Mouse (Mus musculus) forelimb bud, embryonic 11.5 days (tissue): Measurements from ENCODE around the gene Pafah2.
"Not testable (repeated sequence)": the region's sequence is repeated elsewhere in the genome, so short reads cannot be mapped to it uniquely, and the experiment has no call there.

Source experiments
- DNase-seq: peaks from one replicate; pipeline ENCODE4 v3.0.0-alpha.2; 2012; ENCODE audit warnings: low read depth, low spot score

The Pafah2 gene

GRCm38 (mm10) chr4:134372294-134372747 is 23.8 kb upstream of the Pafah2 start:
- DNase-seq = peak; percentile 60

DNA sequence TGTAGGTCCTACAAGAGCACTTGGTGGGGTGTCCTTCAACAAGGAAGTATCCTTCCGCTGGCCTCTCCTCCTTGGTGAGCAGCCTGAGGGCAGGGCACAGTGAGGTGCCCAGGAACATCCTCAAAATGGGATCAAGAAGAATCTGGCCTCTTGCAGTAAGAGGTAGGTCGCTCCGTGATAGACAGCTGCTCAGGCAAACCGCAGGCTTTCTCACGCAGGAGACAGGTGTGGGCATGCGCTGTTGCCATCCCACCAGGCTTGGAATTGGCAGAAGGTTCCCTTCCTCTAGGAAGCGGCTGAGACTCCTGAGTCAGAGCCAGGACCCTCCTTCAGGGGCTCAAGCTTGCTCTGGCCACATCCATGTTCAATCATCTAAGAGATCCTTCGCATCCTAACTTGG is 22.8 kb upstream of the Pafah2 start:
- no peak for DNase-seq

DNA sequence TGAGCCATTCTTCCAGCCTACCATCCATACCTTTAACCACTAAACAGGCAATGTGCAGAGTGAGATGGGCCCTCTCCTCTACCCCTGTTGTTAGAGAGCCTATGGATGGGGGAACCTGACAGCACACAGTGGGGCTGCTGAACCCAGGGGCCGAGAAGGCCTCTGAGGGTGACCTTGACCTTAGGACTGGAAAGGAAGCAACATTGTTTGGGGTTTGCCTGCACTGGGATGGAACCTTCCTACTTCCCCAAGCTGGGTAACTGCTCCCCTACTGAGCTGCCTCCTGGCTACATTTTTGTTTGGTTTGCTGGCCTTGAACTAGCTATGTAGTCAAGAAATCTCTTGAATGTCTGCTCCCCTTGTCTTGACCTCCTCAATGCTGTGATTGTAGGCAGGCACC is 21.8 kb upstream of the Pafah2 start:
- no peak for DNase-seq

- no peak for DNase-seq
These were observed 18.0 kb upstream of the Pafah2 start for GRCm38 (mm10) chr4:134378089-134378615.

DNA sequence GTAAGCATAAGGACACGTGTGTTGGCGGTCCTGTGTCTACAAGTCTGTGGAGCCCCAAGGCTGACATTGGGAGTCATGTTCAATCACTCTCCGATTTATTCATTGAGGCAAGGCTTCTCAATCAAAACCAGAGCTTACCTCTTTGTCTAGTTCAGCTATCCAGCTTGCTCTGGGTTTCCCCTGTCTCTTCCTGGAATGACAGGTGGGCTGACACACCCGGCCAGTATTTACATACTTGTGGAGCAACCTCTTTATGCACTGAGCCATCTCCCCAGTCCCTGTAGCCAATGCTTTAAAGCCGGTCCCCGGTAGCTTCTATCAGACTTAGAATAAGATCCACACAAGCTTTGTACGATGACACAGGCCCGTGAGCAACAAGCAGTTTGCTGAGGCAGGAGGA is 16.6 kb upstream of the Pafah2 start:
- no peak for DNase-seq

GRCm38 (mm10) chr4:134383750-134384149 is 12.4 kb upstream of the Pafah2 start, which contains the start of gene Extl1:
Gene Extl1, minus strand, starts transcription at chr4:134383850.
- not testable (repeated sequence) for DNase-seq

DNA sequence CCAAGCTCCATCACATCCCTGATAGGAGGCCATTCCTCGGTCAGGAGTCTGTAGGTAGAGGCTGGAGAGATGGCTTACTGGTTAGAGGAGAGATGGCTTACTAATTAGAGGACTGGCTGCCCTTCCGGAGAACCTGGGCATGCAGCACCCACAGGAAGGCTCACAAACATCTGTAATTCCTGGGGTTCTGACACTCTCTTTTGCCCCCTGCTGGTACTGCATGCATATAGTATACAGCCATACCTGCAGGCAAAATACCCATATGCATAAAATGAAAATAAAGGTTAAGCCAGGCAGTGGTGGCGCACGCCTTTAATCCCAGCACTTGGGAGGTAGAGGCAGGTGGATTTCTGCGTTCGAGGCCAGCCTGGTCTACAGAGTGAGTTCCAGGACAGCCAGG is 8.9 kb upstream of the Pafah2 start:
- no peak for DNase-seq

GRCm38 (mm10) chr4:134388397-134388796 is 7.7 kb upstream of the Pafah2 start:
- DNase-seq = peak; percentile 82

GRCm38 (mm10) chr4:134391636-134392035 is 4.5 kb upstream of the Pafah2 start:
- no peak for DNase-seq

DNA sequence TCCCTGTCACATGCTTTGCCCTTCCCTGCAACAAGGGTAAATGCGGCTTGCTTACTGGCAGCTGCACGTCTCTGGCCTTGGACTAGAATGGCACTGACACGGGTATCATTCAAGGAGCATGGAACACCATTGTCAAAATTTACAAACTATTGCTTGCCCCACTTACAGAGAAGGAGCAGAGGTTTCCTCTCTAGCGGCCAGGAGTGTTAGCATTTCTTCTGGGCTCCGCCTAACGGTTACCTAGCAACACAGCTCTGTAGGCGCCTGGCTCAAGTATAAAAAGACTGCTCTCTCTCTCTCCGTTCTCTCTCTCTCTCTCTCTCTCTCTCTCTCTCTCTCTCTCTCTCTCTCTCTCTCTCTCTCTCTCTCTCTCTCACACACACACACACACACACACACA is 3.5 kb upstream of the Pafah2 start:
- DNase-seq = no peak

- DNase-seq = no peak
These were observed 3.1 kb upstream of the Pafah2 start for GRCm38 (mm10) chr4:134393026-134393425.

- no peak for DNase-seq
These were observed 978 bp upstream of the Pafah2 start for GRCm38 (mm10) chr4:134395142-134395541.

- no peak for DNase-seq
These were observed 1.0 kb downstream of the Pafah2 start for GRCm38 (mm10) chr4:134397121-134397520.

DNA sequence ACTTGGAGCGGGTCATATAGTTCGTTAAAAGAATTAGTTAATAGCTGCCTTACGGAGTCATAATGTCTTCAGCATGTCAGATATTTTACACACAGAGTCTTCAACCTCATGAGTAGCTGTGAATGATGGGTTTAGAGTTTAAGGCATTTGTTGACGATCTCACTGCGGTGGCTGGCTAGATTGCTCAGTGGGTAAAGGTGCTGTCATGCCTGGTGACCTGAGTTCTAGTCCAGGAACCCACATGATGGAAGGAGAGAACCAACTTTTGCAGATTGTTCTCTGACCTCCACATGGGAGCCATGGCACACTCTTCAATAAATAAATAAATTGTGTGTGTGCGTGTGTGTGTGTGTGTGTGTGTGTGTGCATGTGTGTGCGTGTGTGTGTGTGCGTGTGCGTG is 1.6 kb downstream of the Pafah2 start:
- no peak for DNase-seq

DNA sequence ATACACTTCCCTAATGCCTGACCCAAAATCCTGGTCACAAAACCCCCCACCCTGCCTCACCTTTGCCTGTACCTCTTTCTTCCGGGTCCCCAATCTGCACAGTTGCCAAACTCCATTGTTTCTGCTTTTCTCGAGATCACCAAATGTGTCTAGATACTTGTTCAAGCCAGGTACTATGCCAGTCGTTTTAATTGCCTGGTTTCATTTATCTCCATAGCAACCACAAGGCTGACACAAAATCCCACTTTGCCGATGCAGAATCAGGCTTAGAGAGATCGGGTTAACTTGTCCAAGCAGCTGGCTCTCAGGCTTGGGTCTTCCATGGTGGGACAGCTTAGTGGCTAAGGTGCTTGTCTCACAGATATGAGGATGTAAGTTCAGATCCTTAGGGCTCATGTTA is 4.1 kb downstream of the Pafah2 start:
- no peak for DNase-seq

DNA sequence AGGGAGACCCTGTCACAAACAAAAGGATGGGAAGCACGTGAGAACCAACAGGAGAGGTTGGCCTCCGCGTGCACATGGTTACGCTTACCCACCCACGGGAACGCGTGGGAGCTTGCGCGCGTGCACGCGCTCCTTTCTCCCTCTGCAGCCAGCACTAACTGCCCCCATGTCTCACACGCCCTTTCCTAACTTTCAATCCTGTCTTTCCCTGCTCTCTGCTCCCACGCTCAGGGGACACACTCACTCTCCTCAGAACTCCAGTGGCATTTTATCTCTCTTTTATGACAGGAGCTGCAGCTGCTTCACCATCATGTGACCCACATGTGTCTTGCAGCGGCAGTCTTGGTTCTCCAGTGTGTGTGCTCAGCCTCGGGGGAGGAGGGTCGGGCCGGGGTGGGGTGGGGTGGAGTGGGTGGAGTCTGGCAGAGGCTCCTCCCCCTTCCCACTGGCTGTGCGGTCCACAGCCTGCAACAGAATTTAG is 5.1 kb downstream of the Pafah2 start:
- no peak for DNase-seq

- DNase-seq = no peak
These were observed 5.9 kb downstream of the Pafah2 start for GRCm38 (mm10) chr4:134401856-134402570.

DNA sequence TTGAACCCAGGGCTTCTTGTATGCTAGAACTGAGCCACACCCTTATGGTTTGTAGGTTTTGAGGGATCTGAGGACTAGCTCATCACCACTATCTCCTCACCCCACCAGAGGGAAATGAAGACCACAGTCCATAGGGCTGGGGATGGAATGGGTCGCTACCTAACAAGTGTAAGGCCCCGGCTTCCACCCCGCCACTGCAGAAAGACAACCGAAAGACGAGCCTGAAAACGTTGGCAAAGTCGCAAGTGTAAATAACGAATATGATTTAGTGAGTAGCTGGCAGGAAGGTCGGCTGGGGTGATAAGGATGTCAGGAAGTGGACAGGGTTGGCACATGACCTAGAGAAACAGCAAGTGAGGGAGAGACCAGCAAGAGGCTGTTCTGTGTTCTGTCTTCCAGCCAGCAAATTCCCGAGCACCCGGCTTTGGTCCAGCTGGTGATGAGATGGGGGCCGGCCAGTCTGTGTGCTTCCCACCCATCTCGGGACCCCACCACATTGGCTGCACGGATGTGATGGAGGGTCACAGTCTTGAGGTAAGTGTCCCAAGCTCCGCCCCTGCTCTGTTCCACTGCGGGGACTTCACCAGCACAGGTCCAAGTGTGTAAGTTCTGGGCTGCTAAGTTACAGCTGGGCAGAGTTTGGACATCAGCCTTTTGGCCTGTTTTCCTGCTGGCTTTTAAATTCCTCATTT is 6.6 kb downstream of the Pafah2 start:
- no peak for DNase-seq

GRCm38 (mm10) chr4:134403721-134404120 is 7.6 kb downstream of the Pafah2 start:
- DNase-seq = no peak

GRCm38 (mm10) chr4:134409286-134409685 is 13.2 kb downstream of the Pafah2 start:
- DNase-seq = no peak

GRCm38 (mm10) chr4:134416177-134416576 is 20.1 kb downstream of the Pafah2 start:
- DNase-seq = no peak

DNA sequence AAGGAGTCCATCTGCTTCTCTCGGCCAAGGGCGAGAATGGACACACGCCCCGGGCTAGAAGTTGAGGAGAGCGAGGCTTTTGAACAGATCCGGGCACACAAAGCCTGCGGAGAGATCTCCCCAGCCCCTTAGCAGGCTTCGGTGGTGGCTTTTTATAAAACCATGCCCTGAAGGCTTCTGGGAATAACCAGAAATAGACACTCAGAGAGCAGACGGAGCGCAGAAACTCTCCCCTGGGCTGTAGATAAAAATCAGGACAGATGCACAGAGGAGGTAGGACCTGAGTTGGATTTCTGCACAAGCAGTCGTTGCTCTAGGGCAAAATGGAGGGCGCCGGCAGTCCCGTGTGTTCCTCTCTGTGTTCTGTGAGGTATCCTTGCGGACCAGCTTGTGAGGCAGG is 20.5 kb downstream of the Pafah2 start:
- no peak for DNase-seq

DNA sequence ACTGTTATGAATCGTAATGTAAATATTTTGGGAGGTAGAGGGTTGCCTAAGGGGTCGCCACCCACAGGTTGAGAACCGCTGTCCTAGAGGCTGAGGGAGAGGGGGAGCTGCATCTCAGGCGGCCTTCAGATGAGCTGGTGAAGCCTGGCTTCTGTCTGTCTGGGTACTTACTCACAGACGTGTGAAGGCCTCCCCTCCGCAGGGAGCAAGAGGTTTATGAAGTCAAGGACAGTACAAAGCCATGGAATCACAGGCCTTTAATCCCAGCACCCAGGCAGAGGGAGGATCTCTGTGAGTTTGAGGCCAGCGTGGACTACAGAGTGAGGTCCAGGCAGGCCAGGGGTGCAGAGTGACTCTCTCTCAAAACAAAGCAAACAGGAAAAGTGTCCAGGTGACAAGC is 21.0 kb downstream of the Pafah2 start:
- DNase-seq = no peak
